Mouse (Mus musculus) CH12F3 (cell line): ENCODE data around the gene Slc28a3.

ENCODE experiments used
- in situ Hi-C: fragments of 300-500 bp; cut with MboI; formaldehyde crosslinking; loops from 2 replicates; pipeline ENCODE4 v1.14.3; 2020; ENCODE audit warnings: low sequenced_read_pairs

The Slc28a3 gene

DNA sequence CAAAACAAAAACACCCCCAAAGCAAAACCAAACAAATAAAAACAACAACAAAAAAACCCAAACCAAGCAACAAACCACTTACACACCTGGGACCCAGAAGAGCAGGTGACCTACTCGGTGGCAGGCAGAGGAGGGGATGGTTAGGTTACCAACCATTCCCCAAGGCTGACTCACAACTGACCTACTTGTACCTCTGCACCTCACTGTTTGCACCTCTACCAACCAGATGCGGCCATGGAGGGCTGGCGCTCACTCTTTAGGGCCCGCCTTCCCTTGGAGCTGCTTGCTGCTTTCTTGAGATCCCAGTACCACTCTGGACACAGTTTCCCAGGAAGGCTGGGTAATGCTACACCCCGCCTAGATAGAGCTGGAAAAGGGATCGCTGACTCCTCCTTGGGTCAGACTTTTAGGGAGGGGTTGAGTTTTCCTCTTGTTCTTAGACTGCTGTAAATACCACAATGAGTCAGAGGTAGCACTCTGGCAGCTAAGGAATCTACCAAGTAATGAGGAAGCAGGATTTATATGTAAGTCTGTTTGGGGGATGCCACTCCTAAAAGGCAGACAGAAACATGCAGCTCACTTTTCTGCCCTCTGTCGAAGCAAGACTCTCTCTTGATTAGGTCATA lies 76.3 kb downstream of the Slc28a3 start:
- in situ Hi-C loops = loop anchor here (25.0 kb wide), 1 partner anchor 247 kb away; the partner anchor contains the start of gene Gkap1

GRCm38 (mm10) chr13:58524581-58524980 lies 86.1 kb downstream of the Slc28a3 start:
- in situ Hi-C loops = no loop called here

GRCm38 (mm10) chr13:58523761-58524117 lies 86.9 kb downstream of the Slc28a3 start:
- in situ Hi-C loops = no loop called here

- in situ Hi-C loops = no loop called here
These were observed 87.5 kb downstream of the Slc28a3 start for GRCm38 (mm10) chr13:58523011-58523760.

DNA sequence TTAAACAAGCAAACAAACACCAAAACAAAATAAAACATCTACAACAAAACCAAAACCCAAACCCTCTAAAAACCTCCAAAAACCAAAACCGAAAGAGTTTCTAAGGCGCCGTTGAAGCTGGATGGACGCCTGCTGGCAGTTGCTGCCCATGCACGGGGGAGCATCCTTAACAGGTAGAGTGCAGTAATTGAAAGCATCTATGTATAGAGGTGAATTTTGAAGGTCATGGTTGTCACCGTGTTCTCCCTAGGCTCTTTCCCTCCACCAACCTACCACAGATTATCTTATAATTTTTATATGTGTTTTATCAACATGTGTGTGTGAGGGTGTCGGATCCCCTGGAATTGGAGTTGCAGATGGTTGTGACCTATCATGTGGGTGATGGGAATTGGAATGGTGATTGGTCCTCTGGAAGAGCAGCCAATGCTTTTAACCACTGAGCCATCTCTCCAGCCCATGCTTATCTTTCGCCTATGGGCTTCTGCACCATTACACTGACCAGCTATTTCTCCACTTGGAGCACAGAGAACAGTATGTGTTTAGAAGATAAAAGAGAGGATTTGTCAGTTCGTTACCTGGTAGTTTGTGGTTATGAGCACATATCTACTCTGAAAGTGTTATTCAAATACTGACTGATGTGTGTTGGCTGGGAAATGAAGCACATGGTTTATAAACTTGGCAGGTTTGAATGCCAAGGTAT lies 89.2 kb downstream of the Slc28a3 start:
- in situ Hi-C loops = no loop called here

- in situ Hi-C loops = no loop called here
These were observed 89.9 kb downstream of the Slc28a3 start for GRCm38 (mm10) chr13:58520580-58521330.

GRCm38 (mm10) chr13:58520028-58520427 lies 90.6 kb downstream of the Slc28a3 start:
- in situ Hi-C loops = no loop called here

DNA sequence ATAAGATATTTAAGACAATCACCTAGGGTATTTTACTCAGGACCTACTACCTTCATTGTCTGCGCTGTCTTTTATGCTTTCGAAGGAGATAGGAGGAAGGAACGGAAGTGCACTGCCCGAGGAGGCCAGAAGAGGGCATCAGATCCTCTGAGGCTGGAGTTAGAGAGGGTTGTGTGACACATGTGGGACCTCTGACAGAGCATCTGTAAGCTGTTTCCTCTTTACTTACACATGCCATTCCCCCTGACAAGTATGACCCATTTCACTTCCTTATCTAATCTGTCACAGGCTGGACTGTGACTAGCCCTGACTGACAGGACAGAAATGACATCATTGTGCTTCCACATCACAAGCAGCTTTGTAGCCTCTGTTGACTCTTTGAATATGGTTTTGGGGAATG lies 94.4 kb downstream of the Slc28a3 start:
- in situ Hi-C loops = no loop called here

DNA sequence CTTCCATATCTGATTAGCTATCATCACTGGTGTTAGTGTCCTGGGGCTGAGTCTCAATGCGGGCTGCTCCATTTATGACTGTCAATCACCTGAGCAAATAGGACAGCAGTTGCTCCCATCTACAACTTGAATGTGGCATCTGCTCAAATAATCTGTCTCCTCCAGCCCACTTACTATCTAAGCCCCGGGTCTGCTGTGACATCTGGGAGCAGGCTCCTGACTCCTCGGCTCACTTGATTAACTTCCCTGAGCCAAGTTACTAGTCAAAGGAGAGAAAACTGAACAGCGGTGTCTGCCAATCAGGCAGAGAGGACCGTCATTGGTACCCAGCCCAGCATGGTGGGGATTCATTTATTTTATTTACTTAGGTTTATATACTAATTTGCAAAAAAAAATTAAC lies 95.0 kb downstream of the Slc28a3 start:
- in situ Hi-C loops = no loop called here

DNA sequence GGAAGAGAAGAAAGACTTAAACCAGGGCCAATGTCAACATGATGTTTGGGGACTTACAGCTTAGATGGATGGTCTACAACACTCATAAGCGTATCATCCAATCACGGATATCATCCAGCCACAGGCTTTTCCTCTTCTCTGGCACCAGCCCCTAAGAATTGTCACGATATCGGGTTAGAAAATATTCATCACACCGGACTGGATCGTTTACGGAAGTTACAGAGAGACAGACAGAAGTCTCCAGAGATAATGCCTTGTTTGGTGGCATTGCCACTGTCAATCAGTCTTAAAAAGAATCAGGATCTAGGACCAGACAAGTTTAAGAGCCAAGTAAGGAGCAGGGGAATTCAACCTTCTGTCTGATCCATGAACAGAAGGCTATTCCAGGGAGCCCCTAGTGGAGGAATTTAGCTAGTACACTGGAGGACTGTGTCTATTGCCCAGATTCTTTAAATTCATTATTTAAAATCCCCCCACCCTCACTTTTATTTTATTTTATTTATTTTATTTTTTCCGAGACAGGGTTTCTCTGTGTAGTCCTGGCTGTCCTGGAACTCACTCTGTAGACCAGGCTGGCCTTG lies 96.4 kb downstream of the Slc28a3 start:
- in situ Hi-C loops = no loop called here

DNA sequence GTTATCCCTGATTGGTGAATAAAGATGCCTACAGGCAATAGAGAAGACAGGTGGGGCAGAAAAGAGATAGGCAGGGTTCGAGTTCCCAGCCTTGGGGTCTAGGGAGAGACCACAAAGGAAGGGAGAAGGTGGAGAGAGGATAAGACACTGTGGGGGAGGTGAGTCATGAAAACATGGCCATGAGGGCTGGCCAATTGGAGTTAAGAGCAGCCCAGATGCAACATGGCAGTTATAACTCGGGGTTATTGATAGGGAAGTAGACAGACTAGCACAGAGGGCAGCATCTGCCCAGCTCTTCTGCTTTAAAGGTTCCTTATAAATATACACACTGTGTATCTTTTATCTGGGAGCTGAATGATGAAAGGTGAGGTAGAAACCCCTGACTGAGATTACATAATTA lies 98.8 kb downstream of the Slc28a3 start:
- in situ Hi-C loops = no loop called here

DNA sequence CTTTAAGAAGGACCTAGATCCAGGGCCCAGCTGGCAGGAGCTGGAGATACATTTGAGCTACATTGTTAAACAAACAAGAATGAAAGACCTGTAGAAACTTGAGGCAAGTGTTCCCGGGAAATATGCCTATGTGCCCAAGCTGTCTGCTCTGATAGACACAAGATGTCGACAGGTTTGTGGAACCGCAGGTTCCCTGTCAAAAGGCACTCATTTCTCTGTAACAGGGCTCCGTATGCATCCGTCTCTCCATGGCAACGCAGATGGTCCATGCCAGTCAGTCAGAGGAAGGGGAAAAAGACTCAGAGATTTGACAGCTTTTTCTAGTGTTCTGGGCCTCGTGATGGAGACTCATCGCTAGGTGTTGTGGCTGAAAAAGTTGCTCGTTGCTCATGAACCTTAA lies 99.4 kb downstream of the Slc28a3 start:
- in situ Hi-C loops = no loop called here

DNA sequence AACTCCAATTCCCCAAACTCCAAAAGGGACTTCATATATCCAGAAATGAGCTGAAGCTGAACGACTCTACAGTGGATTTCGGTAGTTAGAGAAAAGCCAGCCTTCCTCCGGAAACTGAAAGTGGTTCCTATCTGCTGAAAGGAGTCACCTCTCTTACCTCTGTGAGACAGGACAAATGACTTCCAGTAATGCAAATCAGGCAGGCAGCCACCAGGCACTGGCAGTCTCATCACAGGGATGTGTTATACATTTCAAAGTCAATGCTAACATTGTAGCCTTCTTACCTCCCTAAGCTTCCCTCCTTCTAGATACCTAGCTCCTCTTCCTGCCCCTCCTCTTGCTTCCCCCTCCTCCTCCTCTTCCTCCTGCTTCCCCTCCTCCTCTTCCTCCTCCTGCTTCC lies 101.4 kb downstream of the Slc28a3 start:
- in situ Hi-C loops = no loop called here

GRCm38 (mm10) chr13:58503610-58504009 lies 107.1 kb downstream of the Slc28a3 start:
- in situ Hi-C loops = no loop called here

- in situ Hi-C loops = no loop called here
These were observed 112.9 kb downstream of the Slc28a3 start for GRCm38 (mm10) chr13:58497809-58498208.
